Mouse (Mus musculus): ENCODE results near the gene Nfya. TPM values are rescaled to one million over a fixed set of nuclear protein-coding genes. Genes with fewer than 3 reads are reported as not detected.

Nfya gene
- polyA plus RNA-seq (2014; fragmentation: Nextera tagmentation; extraction: Ambion mirVana): 19.9 and 26.9 TPM in 2 replicates

- peak within 1 kb of the TSS; percentile 92 for H3K4me3 ChIP-seq (ENCODE audit: low read depth, low read length)
- ATAC-seq (ENCODE audit: low FRiP score) (peak; percentile 97), DNase-seq (ENCODE audit: low spot score) (peak; percentile 99)
- peak within 1 kb of the TSS; percentile 99 for H3K9ac ChIP-seq (ENCODE audit: low read depth, low read length)
- H3K4me2 ChIP-seq (replicated peaks; ENCODE audit: low read depth, low read length): peak within 1 kb of the TSS; percentile 80
- H3K9me3 ChIP-seq (ENCODE audit: control insufficient read depth, low read length): no peaks in the 10 kb centered on the region
- H3K4me1 ChIP-seq (replicated peaks; ENCODE audit: control insufficient read depth, insufficient read depth, low read length): no peaks in the 10 kb centered on the region; the same call in none of the 2 replicates
- WGBS: under 1% methylated on average over 84 of the region's 84 CpGs
- H3K36me3 ChIP-seq (ENCODE audit: control insufficient read depth, insufficient read depth, low read length): no peaks in the 10 kb centered on the region
- H3K27ac ChIP-seq (ENCODE audit: low read depth, low read length): peak within 1 kb of the TSS; percentile 100
- no peaks in the 10 kb centered on the region for H3K27me3 ChIP-seq (ENCODE audit: control insufficient read depth, insufficient read depth, low read length)
Measured at GRCm38 (mm10) chr17:48409380-48410298, at the start of gene Nfya, which contains the start of gene Oard1. TSS of gene Nfya (minus strand) at chr17:48409906. TSS of gene Oard1 (plus strand) at chr17:48410014.

- no peak overlapping the region for H3K4me2 ChIP-seq (replicated peaks; ENCODE audit: low read depth, low read length)
- DNase-seq (ENCODE audit: low spot score): no peak
- no peak for ATAC-seq (ENCODE audit: low FRiP score)
- no peak overlapping the region for H3K4me3 ChIP-seq (ENCODE audit: low read depth, low read length)
- 0 out of 2 replicates have a peak, but pooled peaks cover 2% of the 10 kb centered on the region for H3K4me1 ChIP-seq (replicated peaks; ENCODE audit: control insufficient read depth, insufficient read depth, low read length)
- no peaks in the 10 kb centered on the region for H3K9me3 ChIP-seq (ENCODE audit: control insufficient read depth, low read length)
- no peak overlapping the region for H3K27ac ChIP-seq (ENCODE audit: low read depth, low read length)
- WGBS: 89% methylated on average over 13 of the region's 13 CpGs
- no peaks in the 10 kb centered on the region for H3K27me3 ChIP-seq (ENCODE audit: control insufficient read depth, insufficient read depth, low read length)
- no peak overlapping the region for H3K9ac ChIP-seq (ENCODE audit: low read depth, low read length)
- H3K36me3 ChIP-seq (ENCODE audit: control insufficient read depth, insufficient read depth, low read length): no peaks in the 10 kb centered on the region
Measured at GRCm38 (mm10) chr17:48457971-48458653, 48.4 kb upstream of the Nfya start.

- H3K9ac ChIP-seq (ENCODE audit: low read depth, low read length): no peak overlapping the region
- ATAC-seq (ENCODE audit: low FRiP score): no peak
- no peaks in the 10 kb centered on the region for H3K36me3 ChIP-seq (ENCODE audit: control insufficient read depth, insufficient read depth, low read length)
- no peak overlapping the region for H3K27ac ChIP-seq (ENCODE audit: low read depth, low read length)
- WGBS: 90% methylated on average over 2 of the region's 2 CpGs
- no peak for DNase-seq (ENCODE audit: low spot score)
- no peaks in the 10 kb centered on the region for H3K27me3 ChIP-seq (ENCODE audit: control insufficient read depth, insufficient read depth, low read length)
- no peak overlapping the region for H3K4me2 ChIP-seq (replicated peaks; ENCODE audit: low read depth, low read length)
- 0 out of 2 replicates have a peak, but pooled peaks cover 2% of the 10 kb centered on the region for H3K4me1 ChIP-seq (replicated peaks; ENCODE audit: control insufficient read depth, insufficient read depth, low read length)
- H3K4me3 ChIP-seq (ENCODE audit: low read depth, low read length): no peak overlapping the region
- no peaks in the 10 kb centered on the region for H3K9me3 ChIP-seq (ENCODE audit: control insufficient read depth, low read length)
Measured at GRCm38 (mm10) chr17:48455955-48456354, 46.2 kb upstream of the Nfya start.

- Histone ChIP-seq H3K4me3 (ENCODE audit: low read depth, low read length) (no peak within 1 kb of the TSS), H3K27me3 (ENCODE audit: control insufficient read depth, insufficient read depth, low read length) (no peaks in the 10 kb centered on the region), H3K9ac (ENCODE audit: low read depth, low read length) (no peak within 1 kb of the TSS), H3K36me3 (ENCODE audit: control insufficient read depth, insufficient read depth, low read length) (no peaks in the 10 kb centered on the region), H3K27ac (ENCODE audit: low read depth, low read length) (no peak within 1 kb of the TSS), H3K9me3 (ENCODE audit: control insufficient read depth, low read length) (no peaks in the 10 kb centered on the region), H3K4me2 (replicated peaks; ENCODE audit: low read depth, low read length) (no peak within 1 kb of the TSS), H3K4me1 (replicated peaks; ENCODE audit: control insufficient read depth, insufficient read depth, low read length) (0 out of 2 replicates have a peak, but pooled peaks cover 2% of the 10 kb centered on the region)
- ATAC-seq (ENCODE audit: low FRiP score) (no peak), DNase-seq (ENCODE audit: low spot score) (no peak)
- 67% methylated on average over 11 of the region's 11 CpGs for WGBS
Measured at GRCm38 (mm10) chr17:48454688-48455087, 45.0 kb upstream of the Nfya start, which contains the start of gene Unc5cl. TSS of gene Unc5cl (plus strand) at chr17:48454901.

GRCm38 (mm10) chr17:48454190-48454589, 44.5 kb upstream of the Nfya start:
- DNase-seq (ENCODE audit: low spot score): no peak
- Histone ChIP-seq H3K27ac (ENCODE audit: low read depth, low read length) (no peak overlapping the region), H3K9ac (ENCODE audit: low read depth, low read length) (no peak overlapping the region), H3K4me3 (ENCODE audit: low read depth, low read length) (no peak overlapping the region), H3K4me2 (replicated peaks; ENCODE audit: low read depth, low read length) (no peak overlapping the region), H3K36me3 (ENCODE audit: control insufficient read depth, insufficient read depth, low read length) (no peaks in the 10 kb centered on the region), H3K4me1 (replicated peaks; ENCODE audit: control insufficient read depth, insufficient read depth, low read length) (0 out of 2 replicates have a peak, but pooled peaks cover 2% of the 10 kb centered on the region), H3K27me3 (ENCODE audit: control insufficient read depth, insufficient read depth, low read length) (no peaks in the 10 kb centered on the region), H3K9me3 (ENCODE audit: control insufficient read depth, low read length) (no peaks in the 10 kb centered on the region)
- ATAC-seq (ENCODE audit: low FRiP score): no peak
- WGBS: 49% methylated on average over 7 of the region's 7 CpGs

GRCm38 (mm10) chr17:48453489-48453888, 43.8 kb upstream of the Nfya start:
- H3K4me1 ChIP-seq (replicated peaks; ENCODE audit: control insufficient read depth, insufficient read depth, low read length): 0 out of 2 replicates have a peak, but pooled peaks cover 2% of the 10 kb centered on the region
- no peak overlapping the region for H3K27ac ChIP-seq (ENCODE audit: low read depth, low read length)
- no peak overlapping the region for H3K9ac ChIP-seq (ENCODE audit: low read depth, low read length)
- H3K4me3 ChIP-seq (ENCODE audit: low read depth, low read length): no peak overlapping the region
- no peak for ATAC-seq (ENCODE audit: low FRiP score)
- no peaks in the 10 kb centered on the region for H3K27me3 ChIP-seq (ENCODE audit: control insufficient read depth, insufficient read depth, low read length)
- no peaks in the 10 kb centered on the region for H3K9me3 ChIP-seq (ENCODE audit: control insufficient read depth, low read length)
- DNase-seq (ENCODE audit: low spot score): no peak
- 77% methylated on average over 7 of the region's 7 CpGs for WGBS
- H3K4me2 ChIP-seq (replicated peaks; ENCODE audit: low read depth, low read length): no peak overlapping the region
- no peaks in the 10 kb centered on the region for H3K36me3 ChIP-seq (ENCODE audit: control insufficient read depth, insufficient read depth, low read length)

- no peaks in the 10 kb centered on the region for H3K9me3 ChIP-seq (ENCODE audit: control insufficient read depth, low read length)
- H3K4me1 ChIP-seq (replicated peaks; ENCODE audit: control insufficient read depth, insufficient read depth, low read length): 0 out of 2 replicates have a peak, but pooled peaks cover 2% of the 10 kb centered on the region
- DNase-seq (ENCODE audit: low spot score) (no peak), ATAC-seq (ENCODE audit: low FRiP score) (no peak)
- H3K27ac ChIP-seq (ENCODE audit: low read depth, low read length): no peak overlapping the region
- H3K4me2 ChIP-seq (replicated peaks; ENCODE audit: low read depth, low read length): no peak overlapping the region
- no peaks in the 10 kb centered on the region for H3K36me3 ChIP-seq (ENCODE audit: control insufficient read depth, insufficient read depth, low read length)
- peak overlapping the region; percentile 11; the same call in 1 of the 2 replicates for H3K9ac ChIP-seq (ENCODE audit: low read depth, low read length)
- no peaks in the 10 kb centered on the region for H3K27me3 ChIP-seq (ENCODE audit: control insufficient read depth, insufficient read depth, low read length)
- WGBS: 65% methylated on average over 9 of the region's 9 CpGs
- H3K4me3 ChIP-seq (ENCODE audit: low read depth, low read length): no peak overlapping the region
Measured at GRCm38 (mm10) chr17:48451753-48452444, 42.2 kb upstream of the Nfya start.

GRCm38 (mm10) chr17:48451353-48451675, 41.6 kb upstream of the Nfya start, which contains the start of gene Tspo2:
TSS of gene Tspo2 (minus strand) at chr17:48451522.
- Histone ChIP-seq H3K9ac (ENCODE audit: low read depth, low read length) (peak within 1 kb of the TSS; percentile 11; the same call in 1 of the 2 replicates), H3K36me3 (ENCODE audit: control insufficient read depth, insufficient read depth, low read length) (no peaks in the 10 kb centered on the region), H3K9me3 (ENCODE audit: control insufficient read depth, low read length) (no peaks in the 10 kb centered on the region), H3K4me1 (replicated peaks; ENCODE audit: control insufficient read depth, insufficient read depth, low read length) (0 out of 2 replicates have a peak, but pooled peaks cover 2% of the 10 kb centered on the region), H3K27me3 (ENCODE audit: control insufficient read depth, insufficient read depth, low read length) (no peaks in the 10 kb centered on the region), H3K4me3 (ENCODE audit: low read depth, low read length) (no peak within 1 kb of the TSS), H3K27ac (ENCODE audit: low read depth, low read length) (no peak within 1 kb of the TSS), H3K4me2 (replicated peaks; ENCODE audit: low read depth, low read length) (no peak within 1 kb of the TSS)
- WGBS: 72% methylated on average over 7 of the region's 7 CpGs
- no peak for DNase-seq (ENCODE audit: low spot score)
- no peak for ATAC-seq (ENCODE audit: low FRiP score)

All from hindbrain, embryonic 11.5 days (tissue).